In the genomic region with DNA sequence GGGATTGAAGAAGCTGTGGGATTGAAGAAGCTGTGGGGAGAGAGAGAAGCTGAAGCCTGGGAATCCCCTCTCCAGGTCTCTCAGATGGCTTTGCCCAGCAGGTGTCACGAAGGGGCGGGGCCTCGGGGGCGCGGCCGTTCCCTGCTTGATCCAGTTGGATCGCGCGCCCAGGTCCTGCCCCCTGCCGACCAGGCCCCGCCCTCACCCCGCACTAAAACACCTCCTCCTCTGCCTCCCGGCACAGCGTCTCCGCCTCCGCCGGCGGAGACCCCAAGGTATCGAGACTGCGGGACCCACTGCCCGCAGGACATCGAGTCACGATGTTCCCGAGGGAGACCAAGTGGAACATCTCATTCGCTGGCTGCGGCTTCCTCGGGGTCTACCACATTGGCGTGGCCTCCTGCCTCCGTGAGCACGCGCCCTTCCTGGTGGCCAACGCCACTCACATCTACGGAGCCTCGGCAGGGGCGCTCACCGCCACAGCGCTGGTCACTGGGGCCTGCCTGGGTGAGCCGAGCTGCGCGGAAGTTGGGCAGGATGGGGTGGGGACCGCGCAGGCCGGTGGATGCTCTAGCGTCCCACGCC, we compare ENCODE assay signal across 8 mouse cellular contexts. TPM values are rescaled to one million over a fixed set of nuclear protein-coding genes. Genes with fewer than 3 reads are reported as not detected.
DNase-seq lines count a peak whose midpoint lies in the region; ATAC-seq lines count a peak whose summit lies in the region.

A gene (plus strand): TSS at position 232 of the 585 bp plus-strand sequence.

- peak within 1 kb of the TSS; percentile 67 for H3K9ac ChIP-seq in intestine, embryonic 15.5 days
- H3K9ac ChIP-seq in midbrain, embryonic 11.5 days (ENCODE audit: low read length) = peak within 1 kb of the TSS; percentile 76

- peak; percentile 98 for DNase-seq in adrenal gland, adult 2 months
- DNase-seq in embryo, embryonic 11 days = peak; percentile 94
- DNase-seq in gastrocnemius, postnatal 36 days = peak; percentile 91 to 94
- peak; percentile 94 for DNase-seq in left cerebral cortex, postnatal 4 days
- peak; percentile 98 for DNase-seq in midbrain, embryonic 11.5 days (ENCODE audit: low spot score, missing footprints)
- DNase-seq in right cerebral cortex, postnatal 4 days = peak; percentile 90
- peak; percentile 94 for DNase-seq in yolk sac, embryonic 10.5 days (ENCODE audit: low spot score)

- H3K4me2 ChIP-seq in intestine, embryonic 15.5 days (replicated peaks) = peak within 1 kb of the TSS; percentile 95
- H3K4me2 ChIP-seq in midbrain, embryonic 11.5 days = peak within 1 kb of the TSS; percentile 98

- H3K9me3 ChIP-seq in intestine, embryonic 15.5 days = no peaks in the 10 kb centered on the region
- H3K9me3 ChIP-seq in midbrain, embryonic 11.5 days (ENCODE audit: control insufficient read depth, low read length) = no peaks in the 10 kb centered on the region

- no peaks in the 10 kb centered on the region for H3K27me3 ChIP-seq in intestine, embryonic 15.5 days (replicated peaks)
- peaks cover 3% of the 10 kb centered on the region for H3K27me3 ChIP-seq in midbrain, embryonic 11.5 days (ENCODE audit: control insufficient read depth, insufficient read depth, low read length)

- peak; percentile 91 for ATAC-seq in intestine, embryonic 15.5 days
- peak; percentile 80 for ATAC-seq in midbrain, embryonic 11.5 days (ENCODE audit: low FRiP score)

- peak within 1 kb of the TSS; percentile 71 for H3K4me3 ChIP-seq in intestine, embryonic 15.5 days (replicated peaks)
- peak within 1 kb of the TSS; percentile 62 for H3K4me3 ChIP-seq in midbrain, embryonic 11.5 days (ENCODE audit: low read depth, low read length)

- peak within 1 kb of the TSS; percentile 83 for H3K27ac ChIP-seq in intestine, embryonic 15.5 days
- no peak within 1 kb of the TSS for H3K27ac ChIP-seq in midbrain, embryonic 11.5 days (ENCODE audit: low read depth, low read length)

- intact Hi-C loops in gastrocnemius, postnatal 36 days (cut with DNase I) = no loop called here
- intact Hi-C loops in left cerebral cortex, postnatal 4 days (cut with DNase I) = no loop called here

- H3K36me3 ChIP-seq in intestine, embryonic 15.5 days = peaks cover 26% of the 10 kb centered on the region
- H3K36me3 ChIP-seq in midbrain, embryonic 11.5 days (ENCODE audit: control insufficient read depth, insufficient read depth, low read length) = peaks cover 6% of the 10 kb centered on the region

- under 1% methylated on average over 45 of the region's 45 CpGs for WGBS in intestine, embryonic 15.5 days
- WGBS in midbrain, embryonic 11.5 days = under 1% methylated on average over 45 of the region's 45 CpGs

- peaks cover 21% of the 10 kb centered on the region for H3K4me1 ChIP-seq in intestine, embryonic 15.5 days (replicated peaks)
- peaks cover 8% of the 10 kb centered on the region for H3K4me1 ChIP-seq in midbrain, embryonic 11.5 days (ENCODE audit: control insufficient read depth, insufficient read depth, low read length)

RNA-seq across cellular contexts. Expression of the gene that starts here (rescaled TPM):
- 1,000 to 10,000 TPM in 1 of 2 experiments, 100 to 1,000 TPM in 1; 905 to 1,265 TPM for total RNA-seq in adrenal gland, adult 2 months (2021)
- 1,146 and 1,725 TPM in 2 replicates for polyA plus RNA-seq in adrenal gland, adult 2 months (2012; rRNA removed)
- 100 to 1,000 TPM; 306 to 361 TPM for total RNA-seq in gastrocnemius, postnatal 36 days (2021)
- 35.1 and 38.1 TPM in 2 replicates for polyA plus RNA-seq in intestine, embryonic 15.5 days (2015; fragmentation: Nextera tagmentation; extraction: Ambion mirVana)
- total RNA-seq in left cerebral cortex, postnatal 4 days (2021) = 10 to 100 TPM; 13.9 to 16.0 TPM
- polyA plus RNA-seq in midbrain, embryonic 11.5 days (2014; fragmentation: Nextera tagmentation; extraction: Ambion mirVana) = 12.7 and 14.0 TPM in 2 replicates

Comparison
In these comparisons a context has a peak if more than half of its experiments do, and no peak if none do; other contexts are left out.
1. RNA of the gene that starts here (total RNA-seq): 905 to 1,265 TPM in adrenal gland, adult 2 months and 306 to 361 TPM in gastrocnemius, postnatal 36 days; 13.9 to 16.0 TPM in left cerebral cortex, postnatal 4 days; every median in the first group is over 10 times any median in the second.
2. RNA of the gene that starts here (polyA plus RNA-seq): 1,146 to 1,725 TPM in adrenal gland, adult 2 months; 35.1 to 38.1 TPM in intestine, embryonic 15.5 days and 12.7 to 14.0 TPM in midbrain, embryonic 11.5 days; every median in the first group is over 10 times any median in the second.
3. Peak in every context shown above with its lines, with median percentiles within 50 percentile points of each other: DNase-seq.